Mouse (Mus musculus) intestine, embryonic 14.5 days (tissue): ENCODE measurements around the gene Ttc6. TPM values are rescaled to one million over a fixed set of nuclear protein-coding genes. Genes with fewer than 3 reads are reported as not detected.

Experiments used
- ATAC-seq: fragments of 200-750 bp; cut with Nextera tagmentation; replicated peaks from 2 replicates; pipeline ENCODE4 v1.8.0; 2017; ENCODE audit warnings: low read depth, moderate number of reproducible peaks, moderate TSS enrichment, moderate library complexity; ENCODE audit not compliant: low FRiP score, low TSS enrichment
- DNase-seq: peaks from one replicate; pipeline ENCODE4 v3.0.0-alpha.2; 2018; ENCODE audit warnings: low spot score
- H3K27ac ChIP-seq: fragments of 300-500 bp; sonication (generic); 2 replicates; pipeline ENCODE4 v1.5.1; 2014; ENCODE audit warnings: low read depth, mild to moderate bottlenecking, control low read depth
- H3K27me3 ChIP-seq: fragments of 300-500 bp; sonication (generic); replicated peaks from 2 replicates; pipeline ENCODE4 v1.6.1; 2014; ENCODE audit warnings: low read length, control low read depth; ENCODE audit not compliant: control insufficient read depth, insufficient read depth
- H3K36me3 ChIP-seq: fragments of 300-500 bp; sonication (generic); 2 replicates; pipeline ENCODE4 v1.6.1; 2014; ENCODE audit warnings: low read length, control low read depth; ENCODE audit not compliant: control insufficient read depth, insufficient read depth
- H3K4me1 ChIP-seq: fragments of 300-500 bp; sonication (generic); replicated peaks from 2 replicates; pipeline ENCODE4 v1.6.1; 2014; ENCODE audit warnings: low read length, control low read depth, mixed read lengths; ENCODE audit not compliant: control insufficient read depth, insufficient read depth
- H3K4me2 ChIP-seq: fragments of 300-500 bp; sonication (generic); 2 replicates; pipeline ENCODE4 v1.6.1; 2014; ENCODE audit warnings: low read length
- H3K4me3 ChIP-seq: fragments of 300-500 bp; sonication (generic); 2 replicates; pipeline ENCODE4 v1.5.1; 2014; ENCODE audit warnings: low read depth, low read length, control low read depth, mixed read lengths
- H3K9ac ChIP-seq: fragments of 300-500 bp; sonication (generic); 2 replicates; pipeline ENCODE4 v1.6.1; 2014; ENCODE audit warnings: mild to moderate bottlenecking, low read length
- H3K9me3 ChIP-seq: fragments of 300-500 bp; sonication (generic); 2 replicates; pipeline ENCODE4 v1.6.1; 2016; ENCODE audit warnings: low read length, control low read depth; ENCODE audit not compliant: control insufficient read depth
- WGBS: fragments of 180-500 bp; shearing (Covaris S2); extraction: QIAGEN DNeasy Blood & Tissue Kit; methylation state at CpG from one replicate; pipeline ENCODE4 v1.1.7; 2014; 5-methylcytosine and 5-hydroxymethylcytosine counted together
- polyA plus RNA-seq: library from polyadenylated mRNA; unstranded; fragments of >200 nt; fragmentation: Nextera tagmentation; extraction: Ambion mirVana; gene quantifications from 2 replicates; pipeline ENCODE4 v1.2.1, GENCODE M21; 2014

Ttc6 gene
- polyA plus RNA-seq, 1 experiment from 2014 or later, result 1.7 TPM

GRCm38 (mm10) chr12:57543627-57543991 is 20.3 kb upstream of the Ttc6 start:
- DNase-seq, result peak; percentile 77
- Histone ChIP-seq H3K27ac (peak overlapping the region; percentile 33; the same call in 1 of the 2 replicates), H3K27me3 (peaks cover 95% of the 10 kb centered on the region), H3K4me1 (0 out of 2 replicates have a peak, but pooled peaks cover 8% of the 10 kb centered on the region), H3K4me3 (peak overlapping the region; percentile 52), H3K36me3 (no peaks in the 10 kb centered on the region), H3K9me3 (no peaks in the 10 kb centered on the region), H3K9ac (peak overlapping the region; percentile 65), H3K4me2 (peak overlapping the region; percentile 45)
- no peak for ATAC-seq
- WGBS, result 3% methylated on average over 10 of the region's 10 CpGs

GRCm38 (mm10) chr12:57544641-57545370 is 19.1 kb upstream of the Ttc6 start:
- H3K4me1 ChIP-seq, result 0 out of 2 replicates have a peak, but pooled peaks cover 6% of the 10 kb centered on the region
- ATAC-seq, result no peak
- peaks cover 96% of the 10 kb centered on the region for H3K27me3 ChIP-seq
- WGBS, result 2% methylated on average over 31 of the region's 31 CpGs
- H3K36me3 ChIP-seq, result no peaks in the 10 kb centered on the region
- H3K9ac ChIP-seq, result peak overlapping the region; percentile 65
- H3K4me3 ChIP-seq, result peak overlapping the region; percentile 52
- H3K4me2 ChIP-seq, result peak overlapping the region; percentile 63
- H3K9me3 ChIP-seq, result no peaks in the 10 kb centered on the region
- peak overlapping the region; percentile 81 for H3K27ac ChIP-seq
- DNase-seq, result peak; percentile 89

- H3K9me3 ChIP-seq, result no peaks in the 10 kb centered on the region
- H3K9ac ChIP-seq, result peak overlapping the region; percentile 65
- H3K4me1 ChIP-seq, result 0 out of 2 replicates have a peak, but pooled peaks cover 6% of the 10 kb centered on the region
- peak overlapping the region; percentile 52 for H3K4me3 ChIP-seq
- peak overlapping the region; percentile 81 for H3K27ac ChIP-seq
- H3K27me3 ChIP-seq, result peaks cover 99% of the 10 kb centered on the region
- WGBS, result under 1% methylated on average over 79 of the region's 106 CpGs
- peak overlapping the region; percentile 63 for H3K4me2 ChIP-seq
- H3K36me3 ChIP-seq, result no peaks in the 10 kb centered on the region
- ATAC-seq (peak; percentile 70), DNase-seq (peak; percentile 81)
Observed at GRCm38 (mm10) chr12:57545371-57546241, 18.3 kb upstream of the Ttc6 start.

- DNase-seq (peak; percentile 80), ATAC-seq (peak; percentile 57)
- 1% methylated on average over 32 of the region's 32 CpGs for WGBS
- peak within 1 kb of the TSS; percentile 63 for H3K4me2 ChIP-seq
- no peaks in the 10 kb centered on the region for H3K9me3 ChIP-seq
- peak within 1 kb of the TSS; percentile 52 for H3K4me3 ChIP-seq
- H3K4me1 ChIP-seq, result 0 out of 2 replicates have a peak, but pooled peaks cover 6% of the 10 kb centered on the region
- peak within 1 kb of the TSS; percentile 81 for H3K27ac ChIP-seq
- H3K27me3 ChIP-seq, result peaks cover 99% of the 10 kb centered on the region
- H3K9ac ChIP-seq, result peak within 1 kb of the TSS; percentile 65
- H3K36me3 ChIP-seq, result no peaks in the 10 kb centered on the region
Observed at GRCm38 (mm10) chr12:57546415-57547201, 17.3 kb upstream of the Ttc6 start, which contains the start of gene Foxa1. TSS of gene Foxa1 (minus strand) at chr12:57546916.

- WGBS, result 2% methylated on average over 9 of the region's 9 CpGs
- Histone ChIP-seq H3K9ac (no peak overlapping the region), H3K4me1 (0 out of 2 replicates have a peak, but pooled peaks cover 6% of the 10 kb centered on the region), H3K27ac (peak overlapping the region; percentile 12; the same call in 1 of the 2 replicates), H3K9me3 (no peaks in the 10 kb centered on the region), H3K36me3 (no peaks in the 10 kb centered on the region), H3K4me2 (peak overlapping the region; percentile 35), H3K27me3 (peaks cover 99% of the 10 kb centered on the region), H3K4me3 (no peak overlapping the region)
- DNase-seq (peak; percentile 73), ATAC-seq (no peak)
Observed at GRCm38 (mm10) chr12:57547890-57548289, 16.0 kb upstream of the Ttc6 start.

- under 1% methylated on average over 20 of the region's 20 CpGs for WGBS
- Histone ChIP-seq H3K4me2 (peak overlapping the region; percentile 35), H3K36me3 (no peaks in the 10 kb centered on the region), H3K27ac (peak overlapping the region; percentile 12), H3K9me3 (no peaks in the 10 kb centered on the region), H3K4me1 (0 out of 2 replicates have a peak, but pooled peaks cover 6% of the 10 kb centered on the region), H3K4me3 (no peak overlapping the region), H3K9ac (no peak overlapping the region), H3K27me3 (peaks cover 99% of the 10 kb centered on the region)
- ATAC-seq, result no peak
- peak; percentile 82 for DNase-seq
Observed at GRCm38 (mm10) chr12:57548352-57548980, 15.4 kb upstream of the Ttc6 start.

GRCm38 (mm10) chr12:57548981-57549666 is 14.8 kb upstream of the Ttc6 start:
- Histone ChIP-seq H3K9me3 (no peaks in the 10 kb centered on the region), H3K36me3 (no peaks in the 10 kb centered on the region), H3K4me3 (0 out of 2 replicates have a peak overlapping the region, but pooled peaks have one; percentile 27), H3K4me2 (peak overlapping the region; percentile 35), H3K27me3 (peaks cover 100% of the 10 kb centered on the region), H3K9ac (no peak overlapping the region), H3K27ac (peak overlapping the region; percentile 12), H3K4me1 (0 out of 2 replicates have a peak, but pooled peaks cover 6% of the 10 kb centered on the region)
- ATAC-seq (0 out of 2 replicates have a peak, but pooled peaks have one; percentile 4), DNase-seq (peak; percentile 72)
- 3% methylated on average over 25 of the region's 25 CpGs for WGBS
